Mouse (Mus musculus) adrenal gland, postnatal 10 days (tissue): ENCODE measurements around the gene Lrfn2. TPM values are rescaled to one million over a fixed set of nuclear protein-coding genes. Genes with fewer than 3 reads are reported as not detected.
A peak's percentile ranks its signal among the peaks of the same experiment; 100 is the strongest.

Source experiments
- DNase-seq: peaks from one replicate; pipeline ENCODE4 v3.0.0; 2021; ENCODE audit warnings: mixed read lengths
- total RNA-seq, 2 experiments: library from RNA; stranded (reverse); gene quantifications; 2 replicates each; pipeline ENCODE4 v1.2.3; 2021

Lrfn2 gene
- total RNA-seq, 2 experiments from 2014 or later = 0.51 to 0.57 TPM

- DNase-seq = no peak
Observed at GRCm38 (mm10) chr17:49033686-49034250, 101.6 kb downstream of the Lrfn2 start.

- no peak for DNase-seq
Observed at GRCm38 (mm10) chr17:49035052-49035451, 102.9 kb downstream of the Lrfn2 start.

GRCm38 (mm10) chr17:49037163-49037950, 105.2 kb downstream of the Lrfn2 start:
- no peak for DNase-seq

GRCm38 (mm10) chr17:49043806-49044640, 111.8 kb downstream of the Lrfn2 start:
- DNase-seq = no peak

- peak; percentile 20 for DNase-seq
Observed at GRCm38 (mm10) chr17:49047921-49048320, 115.7 kb downstream of the Lrfn2 start.

- DNase-seq = peak; percentile 28
Observed at GRCm38 (mm10) chr17:49051231-49051630, 119.1 kb downstream of the Lrfn2 start.

- no peak for DNase-seq
Observed at GRCm38 (mm10) chr17:49061141-49061540, 129.0 kb downstream of the Lrfn2 start.

- DNase-seq = no peak
Observed at GRCm38 (mm10) chr17:49063789-49064188, 131.6 kb downstream of the Lrfn2 start.

- no peak for DNase-seq
Observed at GRCm38 (mm10) chr17:49064526-49064925, 132.3 kb downstream of the Lrfn2 start.

GRCm38 (mm10) chr17:49065050-49065449, 132.9 kb downstream of the Lrfn2 start:
- no peak for DNase-seq

- no peak for DNase-seq
Observed at GRCm38 (mm10) chr17:49066748-49067147, 134.6 kb downstream of the Lrfn2 start.

GRCm38 (mm10) chr17:49078168-49078567, 146.0 kb downstream of the Lrfn2 start:
- DNase-seq = no peak

- DNase-seq = no peak
Observed at GRCm38 (mm10) chr17:49079647-49080046, 147.5 kb downstream of the Lrfn2 start.

GRCm38 (mm10) chr17:49083594-49084380, 151.6 kb downstream of the Lrfn2 start:
- peak; percentile 16 for DNase-seq

- DNase-seq = no peak
Observed at GRCm38 (mm10) chr17:49085111-49085510, 152.9 kb downstream of the Lrfn2 start.

- no peak for DNase-seq
Observed at GRCm38 (mm10) chr17:49096781-49097544, 164.8 kb downstream of the Lrfn2 start.

- DNase-seq = no peak
Observed at GRCm38 (mm10) chr17:49111399-49111798, 179.2 kb downstream of the Lrfn2 start.

GRCm38 (mm10) chr17:49111911-49112310, 179.7 kb downstream of the Lrfn2 start:
- no peak for DNase-seq

GRCm38 (mm10) chr17:49113336-49113735, 181.2 kb downstream of the Lrfn2 start:
- DNase-seq = no peak

- DNase-seq = no peak
Observed at GRCm38 (mm10) chr17:49124166-49124565, 192.0 kb downstream of the Lrfn2 start.

- DNase-seq = no peak
Observed at GRCm38 (mm10) chr17:49124642-49125041, 192.5 kb downstream of the Lrfn2 start.
